Comparison of ENCODE assay signal across 7 mouse cellular contexts in genomic region chr5:101426067-101426771, GRCm38 (mm10).
DNase-seq lines count a peak whose midpoint lies in the region; ATAC-seq and TF ChIP-seq lines count a peak whose summit lies in the region.

No protein-coding gene starts in this region.

- 19% methylated on average over 13 of the region's 13 CpGs for WGBS in forebrain, embryonic 12.5 days
- WGBS in kidney, adult 2 months: 33% methylated on average over 13 of the region's 13 CpGs
- 44% methylated on average over 13 of the region's 13 CpGs for WGBS in liver, postnatal 0 days (ENCODE audit: insufficient replicate concordance)

- no peaks in the 10 kb centered on the region for H3K36me3 ChIP-seq in megakaryocyte, embryonic 14.5 days (replicated peaks; ENCODE audit: low read length)
- H3K36me3 ChIP-seq in forebrain, embryonic 12.5 days (replicated peaks): no peaks in the 10 kb centered on the region
- no peaks in the 10 kb centered on the region for H3K36me3 ChIP-seq in kidney, adult 2 months (ENCODE audit: control insufficient read depth, insufficient read depth, low read length)
- H3K36me3 ChIP-seq in liver, postnatal 0 days (replicated peaks; ENCODE audit: insufficient read depth, low read length): no peaks in the 10 kb centered on the region

- peak; percentile 82 for DNase-seq in mesoderm, embryonic 11.5 days (ENCODE audit: low read depth, low spot score)
- no peak for DNase-seq in kidney, adult 2 months
- DNase-seq in liver, postnatal 0 days: no peak
- no peak for DNase-seq in spleen, adult 12 weeks (ENCODE audit: low spot score)

- TF ChIP-seq CTCF in kidney, adult 2 months (conservative IDR thresholded peaks at IDR 0.05; ENCODE audit: insufficient read depth, insufficient read length, low read depth, low read length): no peak
- no peak for TF ChIP-seq CTCF in liver, postnatal 0 days (IDR thresholded peaks at IDR 0.05; ENCODE audit: low read depth)

- H3K4me2 ChIP-seq in forebrain, embryonic 12.5 days: peak overlapping the region; percentile 42
- H3K4me2 ChIP-seq in liver, postnatal 0 days (ENCODE audit: low read depth, low read length): no peak overlapping the region

- H3K9me3 ChIP-seq in megakaryocyte, embryonic 14.5 days: peaks cover 45% of the 10 kb centered on the region
- H3K9me3 ChIP-seq in forebrain, embryonic 12.5 days: no peaks in the 10 kb centered on the region
- H3K9me3 ChIP-seq in liver, postnatal 0 days (ENCODE audit: low read length): no peaks in the 10 kb centered on the region

- no peaks in the 10 kb centered on the region for H3K4me1 ChIP-seq in megakaryocyte, embryonic 14.5 days
- peaks cover 21% of the 10 kb centered on the region for H3K4me1 ChIP-seq in forebrain, embryonic 12.5 days
- no peaks in the 10 kb centered on the region for H3K4me1 ChIP-seq in kidney, adult 2 months (ENCODE audit: control insufficient read depth, insufficient read depth, low read length)
- H3K4me1 ChIP-seq in liver, postnatal 0 days (ENCODE audit: insufficient read depth): no peaks in the 10 kb centered on the region

- no peaks in the 10 kb centered on the region for H3K27me3 ChIP-seq in megakaryocyte, embryonic 14.5 days (replicated peaks)
- peaks cover 53% of the 10 kb centered on the region for H3K27me3 ChIP-seq in forebrain, embryonic 12.5 days
- no peaks in the 10 kb centered on the region; the same call in 1 of the 2 replicates for H3K27me3 ChIP-seq in kidney, adult 2 months (replicated peaks; ENCODE audit: control insufficient read depth, insufficient read depth, low read length)
- no peaks in the 10 kb centered on the region for H3K27me3 ChIP-seq in liver, postnatal 0 days (ENCODE audit: insufficient read depth, low read length)

- H3K27ac ChIP-seq in forebrain, embryonic 12.5 days: 0 out of 2 replicates have a peak overlapping the region, but pooled peaks have one; percentile 37
- H3K27ac ChIP-seq in kidney, adult 2 months (ENCODE audit: insufficient read depth, low read depth, low read length): no peak overlapping the region
- no peak overlapping the region for H3K27ac ChIP-seq in liver, postnatal 0 days (ENCODE audit: low read depth)

- no peak for TF ChIP-seq EP300 in liver, postnatal 0 days (IDR thresholded peaks at IDR 0.05; ENCODE audit: low read depth)

- ATAC-seq in megakaryocyte, adult 5-6 weeks (ENCODE audit: poor library complexity, severe bottlenecking): no peak
- ATAC-seq in forebrain, embryonic 12.5 days (ENCODE audit: low FRiP score): peak; percentile 93
- ATAC-seq in liver, postnatal 0 days: no peak

- H3K9ac ChIP-seq in forebrain, embryonic 12.5 days: no peak overlapping the region
- H3K9ac ChIP-seq in liver, postnatal 0 days (replicated peaks): no peak overlapping the region

- peak overlapping the region; percentile 53 for H3K4me3 ChIP-seq in megakaryocyte, embryonic 14.5 days (replicated peaks)
- H3K4me3 ChIP-seq in forebrain, embryonic 12.5 days (replicated peaks): no peak overlapping the region
- no peak overlapping the region for H3K4me3 ChIP-seq in kidney, adult 2 months (ENCODE audit: insufficient read depth, low read depth, low read length)
- no peak overlapping the region for H3K4me3 ChIP-seq in liver, postnatal 0 days (ENCODE audit: low read depth, low read length)

- no peak for TF ChIP-seq POLR2A in kidney, adult 2 months (IDR thresholded peaks at IDR 0.05; ENCODE audit: low read depth, low read length)
